Comparison of ENCODE assay signal across 8 mouse cellular contexts in genomic region chr17:46063283-46063973, GRCm38 (mm10). TPM values are rescaled to one million over a fixed set of nuclear protein-coding genes. Genes with fewer than 3 reads are reported as not detected.
DNase-seq lines count a peak whose midpoint lies in the region; ATAC-seq lines count a peak whose summit lies in the region.

No protein-coding gene starts in this region.

- no peaks in the 10 kb centered on the region for H3K36me3 ChIP-seq in heart, embryonic 11.5 days (ENCODE audit: control insufficient read depth, insufficient read depth, low read length)
- H3K36me3 ChIP-seq in kidney, embryonic 16.5 days (ENCODE audit: insufficient read depth, low read length), result no peaks in the 10 kb centered on the region

- H3K27ac ChIP-seq in heart, embryonic 11.5 days (ENCODE audit: low read depth, low read length), result 0 out of 2 replicates have a peak overlapping the region, but pooled peaks have one; percentile 55
- H3K27ac ChIP-seq in kidney, embryonic 16.5 days (ENCODE audit: low read length), result peak overlapping the region; percentile 49

- 19% methylated on average over 10 of the region's 10 CpGs for WGBS in heart, embryonic 11.5 days (ENCODE audit: insufficient replicate concordance)
- WGBS in kidney, embryonic 16.5 days, result 16% methylated on average over 10 of the region's 10 CpGs

- no peaks in the 10 kb centered on the region for H3K9me3 ChIP-seq in heart, embryonic 11.5 days (replicated peaks; ENCODE audit: control insufficient read depth, low read length)
- H3K9me3 ChIP-seq in kidney, embryonic 16.5 days (ENCODE audit: low read length), result no peaks in the 10 kb centered on the region

- no peaks in the 10 kb centered on the region for H3K27me3 ChIP-seq in heart, embryonic 11.5 days (ENCODE audit: control insufficient read depth, insufficient read depth, low read length)
- H3K27me3 ChIP-seq in kidney, embryonic 16.5 days (ENCODE audit: insufficient read depth, low read length), result no peaks in the 10 kb centered on the region

- H3K4me3 ChIP-seq in heart, embryonic 11.5 days (ENCODE audit: low read depth, low read length), result no peak overlapping the region
- no peak overlapping the region for H3K4me3 ChIP-seq in kidney, embryonic 16.5 days (ENCODE audit: low read length)

- H3K4me2 ChIP-seq in heart, embryonic 11.5 days, result peak overlapping the region; percentile 7
- 0 out of 2 replicates have a peak overlapping the region, but pooled peaks have one; percentile 9 for H3K4me2 ChIP-seq in kidney, embryonic 16.5 days (replicated peaks; ENCODE audit: low read depth, low read length)

- ATAC-seq in heart, embryonic 11.5 days (replicated peaks; ENCODE audit: insufficient number of reproducible peaks, low FRiP score, low TSS enrichment), result peak; percentile 76
- peak; percentile 92 for ATAC-seq in kidney, embryonic 16.5 days (ENCODE audit: low FRiP score, low TSS enrichment)

- peaks cover 13% of the 10 kb centered on the region for H3K4me1 ChIP-seq in heart, embryonic 11.5 days (ENCODE audit: control insufficient read depth, insufficient read depth, low read length)
- H3K4me1 ChIP-seq in kidney, embryonic 16.5 days (ENCODE audit: insufficient read depth, low read length), result peaks cover 21% of the 10 kb centered on the region

- H3K9ac ChIP-seq in heart, embryonic 11.5 days (ENCODE audit: low read depth, low read length), result peak overlapping the region; percentile 47; the same call in 1 of the 2 replicates
- H3K9ac ChIP-seq in kidney, embryonic 16.5 days (replicated peaks; ENCODE audit: low read length), result peak overlapping the region; percentile 36; the same call in 1 of the 2 replicates

- peak; percentile 38 for DNase-seq in ovary, postnatal 36 days (ENCODE audit: low spot score)
- no peak for DNase-seq in ovary, postnatal 14 days (ENCODE audit: low spot score)
- peak; percentile 68 for DNase-seq in lung, postnatal 25 days (ENCODE audit: low spot score)
- DNase-seq in cerebellum, postnatal 25 days, result no peak
- DNase-seq in adrenal gland, adult 2 months, result no peak
- no peak for DNase-seq in left cerebral cortex, adult 18-20 months (ENCODE audit: low spot score in 2 of 2)

RNA-seq across cellular contexts. Expression of gene Vegfa, which starts 31.3 kb away (rescaled TPM):
- 4.9 and 7.4 TPM in 2 replicates for polyA plus RNA-seq in heart, embryonic 11.5 days (2014; fragmentation: Nextera tagmentation; extraction: Ambion mirVana)
- polyA plus RNA-seq in kidney, embryonic 16.5 days (2015; fragmentation: Nextera tagmentation; extraction: Ambion mirVana), result 5.7 and 5.9 TPM in 2 replicates
- 100 to 1,000 TPM; 395 to 486 TPM for total RNA-seq in adrenal gland, adult 2 months (2021)
- polyA plus RNA-seq in adrenal gland, adult 2 months (2012; rRNA removed), result 751 and 799 TPM in 2 replicates
- total RNA-seq in left cerebral cortex, adult 18-20 months (2021), result 10 to 100 TPM; 61.1 to 88.1 TPM

RNA-seq across cellular contexts. Expression of gene Mrps18a, which starts 47.4 kb away (rescaled TPM):
- polyA plus RNA-seq in heart, embryonic 11.5 days (2014; fragmentation: Nextera tagmentation; extraction: Ambion mirVana), result 118 and 123 TPM in 2 replicates
- polyA plus RNA-seq in kidney, embryonic 16.5 days (2015; fragmentation: Nextera tagmentation; extraction: Ambion mirVana), result 159 and 162 TPM in 2 replicates
- total RNA-seq in adrenal gland, adult 2 months (2021), result 100 to 1,000 TPM; 108 to 117 TPM
- 23.7 and 29.6 TPM in 2 replicates for polyA plus RNA-seq in adrenal gland, adult 2 months (2012; rRNA removed)
- total RNA-seq in left cerebral cortex, adult 18-20 months (2021), result 10 to 100 TPM; 85.6 to 86.3 TPM

Comparison
In these comparisons a context has a peak if more than half of its experiments do, and no peak if none do; other contexts are left out.
1. DNase-seq: peak in ovary, postnatal 36 days (single experiment) and lung, postnatal 25 days (single experiment); none in ovary, postnatal 14 days (single experiment), cerebellum, postnatal 25 days (0 of 2), adrenal gland, adult 2 months (single experiment) and left cerebral cortex, adult 18-20 months (0 of 2).
2. RNA of gene Vegfa, which starts 31.3 kb away (polyA plus RNA-seq): 751 to 799 TPM in adrenal gland, adult 2 months; 4.9 to 7.4 TPM in heart, embryonic 11.5 days and 5.7 to 5.9 TPM in kidney, embryonic 16.5 days; every median in the first group is over 10 times any median in the second.